ENCODE assay signal across 12 mouse cellular contexts in genomic region chr17:46613229-46613628, GRCm38 (mm10). TPM values are rescaled to one million over a fixed set of nuclear protein-coding genes. Genes with fewer than 3 reads are reported as not detected.
DNase-seq lines count a peak whose midpoint lies in the region; ATAC-seq lines count a peak whose summit lies in the region.
"Had no signal": no experiment of that assay in that cellular context is flagged by ENCODE, and none has a peak within 500 bp of the region (broad histone marks: within the 10 kb centered on the region; RNA-seq: fewer than 3 reads in every experiment).

No protein-coding gene starts in this region.

- WGBS in heart, embryonic 13.5 days = 56% methylated on average over 3 of the region's 3 CpGs
- WGBS in kidney, embryonic 16.5 days = 8% methylated on average over 3 of the region's 3 CpGs
- 48% methylated on average over 3 of the region's 3 CpGs for WGBS in embryonic facial prominence, embryonic 13.5 days
- 11% methylated on average over 3 of the region's 3 CpGs for WGBS in limb, embryonic 13.5 days

- DNase-seq in heart, adult 11 months = no peak
- no peak for DNase-seq in kidney, postnatal 4 days
- DNase-seq in layer of hippocampus, adult 9-11 months = no peak
- DNase-seq: cerebellum, adult 9-11 months; gastrocnemius, postnatal 36 days had no signal

- no peaks in the 10 kb centered on the region for H3K36me3 ChIP-seq in heart, embryonic 13.5 days
- no peaks in the 10 kb centered on the region for H3K36me3 ChIP-seq in kidney, embryonic 16.5 days (ENCODE audit: insufficient read depth, low read length)
- H3K36me3 ChIP-seq in embryonic facial prominence, embryonic 13.5 days = peaks cover 12% of the 10 kb centered on the region
- 0 out of 2 replicates have a peak, but pooled peaks cover 3% of the 10 kb centered on the region for H3K36me3 ChIP-seq in limb, embryonic 13.5 days

- no peak overlapping the region for H3K4me3 ChIP-seq in heart, embryonic 13.5 days
- H3K4me3 ChIP-seq in kidney, embryonic 16.5 days (ENCODE audit: low read length) = no peak overlapping the region
- H3K4me3 ChIP-seq in embryonic facial prominence, embryonic 13.5 days = no peak overlapping the region
- H3K4me3 ChIP-seq in limb, embryonic 13.5 days = no peak overlapping the region
- H3K4me3 ChIP-seq: erythroblast, embryonic 14.5 days had no signal

- peaks cover 81% of the 10 kb centered on the region for H3K4me1 ChIP-seq in heart, embryonic 13.5 days
- H3K4me1 ChIP-seq in kidney, embryonic 16.5 days (ENCODE audit: insufficient read depth, low read length) = peaks cover 91% of the 10 kb centered on the region
- peaks cover 87% of the 10 kb centered on the region for H3K4me1 ChIP-seq in embryonic facial prominence, embryonic 13.5 days
- peaks cover 83% of the 10 kb centered on the region for H3K4me1 ChIP-seq in limb, embryonic 13.5 days

- no peak for ATAC-seq in heart, embryonic 13.5 days (ENCODE audit: extremely low read depth, insufficient number of reproducible peaks, low FRiP score, low TSS enrichment)
- ATAC-seq in kidney, embryonic 16.5 days (ENCODE audit: low FRiP score, low TSS enrichment) = 0 out of 2 replicates have a peak, but pooled peaks have one; percentile 6
- no peak for ATAC-seq in embryonic facial prominence, embryonic 13.5 days (ENCODE audit: insufficient number of reproducible peaks, insufficient read depth, low FRiP score, low TSS enrichment, low read depth)
- ATAC-seq in limb, embryonic 13.5 days (ENCODE audit: low FRiP score, low read depth) = no peak
- no peak for ATAC-seq in erythroid progenitor cell, adult 5-6 weeks (replicated peaks; ENCODE audit: low FRiP score, poor library complexity, severe bottlenecking)

- peak overlapping the region; percentile 16; the same call in 1 of the 2 replicates for H3K4me2 ChIP-seq in heart, embryonic 13.5 days
- H3K4me2 ChIP-seq in kidney, embryonic 16.5 days (replicated peaks; ENCODE audit: low read depth, low read length) = peak overlapping the region; percentile 20
- 0 out of 2 replicates have a peak overlapping the region, but pooled peaks have one; percentile 19 for H3K4me2 ChIP-seq in embryonic facial prominence, embryonic 13.5 days
- peak overlapping the region; percentile 40 for H3K4me2 ChIP-seq in limb, embryonic 13.5 days (replicated peaks)
- H3K4me2 ChIP-seq: liver, embryonic 11.5 days had no signal

- H3K27me3 ChIP-seq in heart, embryonic 13.5 days (replicated peaks) = no peaks in the 10 kb centered on the region
- H3K27me3 ChIP-seq in kidney, embryonic 16.5 days (ENCODE audit: insufficient read depth, low read length) = no peaks in the 10 kb centered on the region
- H3K27me3 ChIP-seq in embryonic facial prominence, embryonic 13.5 days = no peaks in the 10 kb centered on the region
- H3K27me3 ChIP-seq in limb, embryonic 13.5 days = no peaks in the 10 kb centered on the region

- peak overlapping the region; percentile 60 for H3K9ac ChIP-seq in heart, embryonic 13.5 days
- H3K9ac ChIP-seq in kidney, embryonic 16.5 days (replicated peaks; ENCODE audit: low read length) = peak overlapping the region; percentile 18
- H3K9ac ChIP-seq in embryonic facial prominence, embryonic 13.5 days = no peak overlapping the region
- no peak overlapping the region for H3K9ac ChIP-seq in limb, embryonic 13.5 days

- H3K27ac ChIP-seq in heart, embryonic 13.5 days (replicated peaks) = peak overlapping the region; percentile 61
- peak overlapping the region; percentile 88 for H3K27ac ChIP-seq in kidney, embryonic 16.5 days (ENCODE audit: low read length)
- H3K27ac ChIP-seq in embryonic facial prominence, embryonic 13.5 days = peak overlapping the region; percentile 56
- H3K27ac ChIP-seq in limb, embryonic 13.5 days = peak overlapping the region; percentile 79

- no peaks in the 10 kb centered on the region for H3K9me3 ChIP-seq in heart, embryonic 13.5 days
- H3K9me3 ChIP-seq in kidney, embryonic 16.5 days (ENCODE audit: low read length) = no peaks in the 10 kb centered on the region
- no peaks in the 10 kb centered on the region for H3K9me3 ChIP-seq in embryonic facial prominence, embryonic 13.5 days
- H3K9me3 ChIP-seq in limb, embryonic 13.5 days = no peaks in the 10 kb centered on the region

RNA-seq across cellular contexts. Expression of gene Ptk7, which starts 16.1 kb away (rescaled TPM):
- polyA plus RNA-seq in heart, embryonic 13.5 days (2015; fragmentation: Nextera tagmentation; extraction: Ambion mirVana) = 49.3 and 52.6 TPM in 2 replicates
- 153 and 157 TPM in 2 replicates for polyA plus RNA-seq in kidney, embryonic 16.5 days (2015; fragmentation: Nextera tagmentation; extraction: Ambion mirVana)
- 148 and 149 TPM in 2 replicates for polyA plus RNA-seq in embryonic facial prominence, embryonic 13.5 days (2015; fragmentation: Nextera tagmentation; extraction: Ambion mirVana)
- polyA plus RNA-seq in limb, embryonic 13.5 days (2015; fragmentation: Nextera tagmentation; extraction: Ambion mirVana) = 128 and 138 TPM in 2 replicates
- not detected in 2 replicates for total RNA-seq in erythroid progenitor cell, adult 5-6 weeks (2015; ENCODE audit: low replicate concordance)
- total RNA-seq in erythroid progenitor cell, adult 5-6 weeks (2017; ENCODE audit: low replicate concordance) = 0.30 TPM in 1 of 2 replicates, not detected in the other

RNA-seq across cellular contexts. Expression of gene Klc4, which starts 32.6 kb away (rescaled TPM):
- polyA plus RNA-seq in heart, embryonic 13.5 days (2015; fragmentation: Nextera tagmentation; extraction: Ambion mirVana) = 18.6 and 20.5 TPM in 2 replicates
- polyA plus RNA-seq in kidney, embryonic 16.5 days (2015; fragmentation: Nextera tagmentation; extraction: Ambion mirVana) = 49.7 and 58.0 TPM in 2 replicates
- 21.8 and 26.3 TPM in 2 replicates for polyA plus RNA-seq in embryonic facial prominence, embryonic 13.5 days (2015; fragmentation: Nextera tagmentation; extraction: Ambion mirVana)
- 26.4 and 26.5 TPM in 2 replicates for polyA plus RNA-seq in limb, embryonic 13.5 days (2015; fragmentation: Nextera tagmentation; extraction: Ambion mirVana)
- total RNA-seq in erythroid progenitor cell, adult 5-6 weeks (2015; ENCODE audit: low replicate concordance) = 1.3 and 2.9 TPM in 2 replicates
- 4.5 and 5.5 TPM in 2 replicates for total RNA-seq in erythroid progenitor cell, adult 5-6 weeks (2017; ENCODE audit: low replicate concordance)

RNA-seq across cellular contexts. Expression of gene Mrpl2, which starts 32.8 kb away (rescaled TPM):
- 98.0 and 111 TPM in 2 replicates for polyA plus RNA-seq in heart, embryonic 13.5 days (2015; fragmentation: Nextera tagmentation; extraction: Ambion mirVana)
- 118 and 123 TPM in 2 replicates for polyA plus RNA-seq in kidney, embryonic 16.5 days (2015; fragmentation: Nextera tagmentation; extraction: Ambion mirVana)
- 92.7 and 95.4 TPM in 2 replicates for polyA plus RNA-seq in embryonic facial prominence, embryonic 13.5 days (2015; fragmentation: Nextera tagmentation; extraction: Ambion mirVana)
- polyA plus RNA-seq in limb, embryonic 13.5 days (2015; fragmentation: Nextera tagmentation; extraction: Ambion mirVana) = 104 and 106 TPM in 2 replicates
- 5.8 and 10.9 TPM in 2 replicates for total RNA-seq in erythroid progenitor cell, adult 5-6 weeks (2015; ENCODE audit: low replicate concordance)
- total RNA-seq in erythroid progenitor cell, adult 5-6 weeks (2017; ENCODE audit: low replicate concordance) = 12.5 and 13.3 TPM in 2 replicates

RNA-seq across cellular contexts. Expression of gene Cul7, which starts 36.9 kb away (rescaled TPM):
- 41.1 and 41.4 TPM in 2 replicates for polyA plus RNA-seq in heart, embryonic 13.5 days (2015; fragmentation: Nextera tagmentation; extraction: Ambion mirVana)
- polyA plus RNA-seq in kidney, embryonic 16.5 days (2015; fragmentation: Nextera tagmentation; extraction: Ambion mirVana) = 62.2 and 68.2 TPM in 2 replicates
- polyA plus RNA-seq in embryonic facial prominence, embryonic 13.5 days (2015; fragmentation: Nextera tagmentation; extraction: Ambion mirVana) = 57.4 and 64.1 TPM in 2 replicates
- polyA plus RNA-seq in limb, embryonic 13.5 days (2015; fragmentation: Nextera tagmentation; extraction: Ambion mirVana) = 63.2 and 66.0 TPM in 2 replicates
- 1.7 TPM in 1 of 2 replicates, not detected in the other for total RNA-seq in erythroid progenitor cell, adult 5-6 weeks (2015; ENCODE audit: low replicate concordance)
- total RNA-seq in erythroid progenitor cell, adult 5-6 weeks (2017; ENCODE audit: low replicate concordance) = 0.30 and 0.39 TPM in 2 replicates

RNA-seq across cellular contexts. Expression of gene Srf, which starts 57.3 kb away (rescaled TPM):
- 11.6 and 13.1 TPM in 2 replicates for polyA plus RNA-seq in heart, embryonic 13.5 days (2015; fragmentation: Nextera tagmentation; extraction: Ambion mirVana)
- 8.2 and 9.3 TPM in 2 replicates for polyA plus RNA-seq in kidney, embryonic 16.5 days (2015; fragmentation: Nextera tagmentation; extraction: Ambion mirVana)
- 6.3 and 8.9 TPM in 2 replicates for polyA plus RNA-seq in embryonic facial prominence, embryonic 13.5 days (2015; fragmentation: Nextera tagmentation; extraction: Ambion mirVana)
- 5.8 and 7.3 TPM in 2 replicates for polyA plus RNA-seq in limb, embryonic 13.5 days (2015; fragmentation: Nextera tagmentation; extraction: Ambion mirVana)
- 12.2 and 23.8 TPM in 2 replicates for total RNA-seq in erythroid progenitor cell, adult 5-6 weeks (2015; ENCODE audit: low replicate concordance)
- total RNA-seq in erythroid progenitor cell, adult 5-6 weeks (2017; ENCODE audit: low replicate concordance) = 7.2 and 9.9 TPM in 2 replicates

Comparison
In these comparisons a context has a peak if more than half of its experiments do, and no peak if none do; other contexts are left out.
1. H3K9ac ChIP-seq: peak in heart, embryonic 13.5 days (single experiment) and kidney, embryonic 16.5 days (single experiment); none in embryonic facial prominence, embryonic 13.5 days (single experiment) and limb, embryonic 13.5 days (single experiment).
2. Peak in every context shown above with its lines, with median percentiles within 50 percentile points of each other: H3K27ac ChIP-seq and H3K4me2 ChIP-seq.